In the genomic region with DNA sequence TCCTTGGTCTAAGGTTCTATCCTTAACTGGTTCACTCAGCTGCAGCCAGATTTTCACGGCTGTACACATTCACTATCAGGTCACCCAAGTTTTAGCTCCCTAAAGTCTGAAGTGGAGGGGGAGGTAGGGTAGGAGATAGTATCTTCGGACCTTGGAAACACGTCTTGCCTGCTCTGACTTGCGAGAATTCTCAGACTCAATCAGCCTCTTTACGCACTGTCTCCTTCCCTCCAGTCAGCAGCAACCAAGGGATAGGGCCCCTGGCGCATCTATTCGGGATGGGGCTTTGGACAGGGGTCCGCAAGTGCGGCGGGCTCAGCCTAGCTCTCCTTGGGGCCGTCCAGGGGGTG, we compare ENCODE assay signal across 8 mouse cellular contexts. TPM values are rescaled to one million over a fixed set of nuclear protein-coding genes. Genes with fewer than 3 reads are reported as not detected.
DNase-seq lines count a peak whose midpoint lies in the region; ATAC-seq and TF ChIP-seq lines count a peak whose summit lies in the region.

No protein-coding gene starts in this region.

- no peak for TF ChIP-seq EP300 in liver, embryonic 14.5 days (IDR thresholded peaks at IDR 0.05; ENCODE audit: low read depth)

- H3K4me3 ChIP-seq in gastrocnemius, adult 2 months: peak overlapping the region; percentile 83
- peak overlapping the region; percentile 54 for H3K4me3 ChIP-seq in forebrain, embryonic 13.5 days
- H3K4me3 ChIP-seq in liver, embryonic 14.5 days (ENCODE audit: insufficient read depth in 1 of 2, low read depth in 2 of 2, low read length in 2 of 2): peak overlapping the region; percentile 16 to 17

- H3K4me2 ChIP-seq in forebrain, embryonic 13.5 days: peak overlapping the region; percentile 98
- peak overlapping the region; percentile 25 for H3K4me2 ChIP-seq in liver, embryonic 14.5 days (ENCODE audit: low read depth)

- intact Hi-C loops in gastrocnemius, adult 2 months (cut with DNase I): loop anchor here (5.0 kb wide), 1 partner anchor 105 kb away; no protein-coding TSS in a partner anchor
- intact Hi-C loops in gastrocnemius, postnatal 14 days (cut with DNase I; ENCODE audit: low total_unique reads): no loop called here

- no peak for TF ChIP-seq CTCF in gastrocnemius, adult 2 months (IDR thresholded peaks at IDR 0.05)
- TF ChIP-seq CTCF in liver, embryonic 14.5 days (IDR thresholded peaks at IDR 0.05; ENCODE audit: low read depth): no peak

- H3K27me3 ChIP-seq in forebrain, embryonic 13.5 days: peaks cover 76% of the 10 kb centered on the region
- peaks cover 46% of the 10 kb centered on the region for H3K27me3 ChIP-seq in liver, embryonic 14.5 days (ENCODE audit: control insufficient read depth, insufficient read depth, low read length)

- no peaks in the 10 kb centered on the region for H3K9me3 ChIP-seq in forebrain, embryonic 13.5 days (replicated peaks)
- H3K9me3 ChIP-seq in liver, embryonic 14.5 days (ENCODE audit: control insufficient read depth, low read length): no peaks in the 10 kb centered on the region

- WGBS in forebrain, embryonic 13.5 days: 1% methylated on average over 11 of the region's 11 CpGs
- WGBS in liver, embryonic 14.5 days (ENCODE audit: insufficient replicate concordance): 3% methylated on average over 11 of the region's 11 CpGs

- DNase-seq in gastrocnemius, adult 2 months: no peak
- no peak for DNase-seq in gastrocnemius, postnatal 14 days
- DNase-seq in 3T3-L1 (ENCODE audit: low read depth, low spot score): peak; percentile 53
- no peak for DNase-seq in liver, embryonic 14.5 days (ENCODE audit: low read depth in 3 of 3, low spot score in 3 of 3)
- DNase-seq in layer of hippocampus, postnatal 10 days (ENCODE audit: low spot score in 2 of 2): no peak
- DNase-seq in frontal cortex, postnatal 14 days (ENCODE audit: low spot score in 2 of 2): no peak

- peak overlapping the region; percentile 67 for H3K9ac ChIP-seq in forebrain, embryonic 13.5 days
- no peak overlapping the region for H3K9ac ChIP-seq in liver, embryonic 14.5 days (replicated peaks)

- no peaks in the 10 kb centered on the region for H3K36me3 ChIP-seq in forebrain, embryonic 13.5 days (ENCODE audit: poor library complexity, severe bottlenecking)
- H3K36me3 ChIP-seq in liver, embryonic 14.5 days (replicated peaks; ENCODE audit: control insufficient read depth, insufficient read depth, low read depth): no peaks in the 10 kb centered on the region

- H3K4me1 ChIP-seq in forebrain, embryonic 13.5 days: peaks cover 31% of the 10 kb centered on the region
- H3K4me1 ChIP-seq in liver, embryonic 14.5 days (replicated peaks; ENCODE audit: control insufficient read depth in 2 of 2, insufficient read depth in 2 of 2, low read length in 1 of 2): 0 out of 4 replicates have a peak, but pooled peaks cover 0 to 2% of the 10 kb centered on the region in 2 experiments

- peak; percentile 39 for ATAC-seq in forebrain, embryonic 13.5 days
- no peak for ATAC-seq in liver, embryonic 14.5 days (ENCODE audit: insufficient read depth)
- no peak for ATAC-seq in megakaryocyte-erythroid progenitor cell, adult 5-6 weeks (replicated peaks; ENCODE audit: low FRiP score, low TSS enrichment, poor library complexity, severe bottlenecking)

- H3K27ac ChIP-seq in gastrocnemius, adult 2 months: peak overlapping the region; percentile 91
- no peak overlapping the region for H3K27ac ChIP-seq in forebrain, embryonic 13.5 days
- H3K27ac ChIP-seq in liver, embryonic 14.5 days: no peak overlapping the region

RNA-seq across cellular contexts. Expression of a gene that starts 3.3 kb away (rescaled TPM):
- 10 to 100 TPM; 28.8 to 43.1 TPM for total RNA-seq in gastrocnemius, adult 2 months (2021)
- 100 to 1,000 TPM in 1 of 2 experiments, 10 to 100 TPM in 1; 92.1 to 338 TPM for total RNA-seq in gastrocnemius, postnatal 14 days (2021)
- 12.1 and 12.7 TPM in 2 replicates for polyA plus RNA-seq in forebrain, embryonic 13.5 days (2015; fragmentation: Nextera tagmentation; extraction: Ambion mirVana)
- polyA plus RNA-seq in liver, embryonic 14.5 days (2012; rRNA removed): 3.8 and 4.2 TPM in 2 replicates
- polyA plus RNA-seq in liver, embryonic 14.5 days (2014; fragmentation: Nextera tagmentation; extraction: Ambion mirVana): 12.4 TPM in 2 replicates
- total RNA-seq in megakaryocyte-erythroid progenitor cell, adult 5-6 weeks (2014; fragmentation: Nextera tagmentation): not detected in 2 replicates
- total RNA-seq in megakaryocyte-erythroid progenitor cell, adult 5-6 weeks (2017): not detected in 2 replicates
- total RNA-seq in layer of hippocampus, postnatal 10 days (2021): 10 to 100 TPM; 18.3 to 21.0 TPM

Comparison
In these comparisons a context has a peak if more than half of its experiments do, and no peak if none do; other contexts are left out.
1. H3K4me3 ChIP-seq: peak in every context shown above with its lines; median percentile 83 in gastrocnemius, adult 2 months; 54 in forebrain, embryonic 13.5 days; 16 in liver, embryonic 14.5 days.
2. RNA of a gene that starts 3.3 kb away (total RNA-seq): 92.1 to 338 TPM in gastrocnemius, postnatal 14 days, 28.8 to 43.1 TPM in gastrocnemius, adult 2 months and 18.3 to 21.0 TPM in layer of hippocampus, postnatal 10 days; not detected in megakaryocyte-erythroid progenitor cell, adult 5-6 weeks; every median in the first group is over 10 times any median in the second.